Mouse (Mus musculus) heart, embryonic 12.5 days (tissue): ENCODE measurements around the gene Tmem235. TPM values are rescaled to one million over a fixed set of nuclear protein-coding genes. Genes with fewer than 3 reads are reported as not detected.
"Not testable (repeated sequence)": the region's sequence is repeated elsewhere in the genome, so short reads cannot be mapped to it uniquely, and the experiment has no call there.

Experiments
- ATAC-seq: fragments of 200-750 bp; cut with Nextera tagmentation; 2 replicates; pipeline ENCODE4 v1.8.0; 2017; ENCODE audit warnings: moderate TSS enrichment, moderate library complexity; ENCODE audit not compliant: insufficient number of reproducible peaks, low FRiP score
- H3K27ac ChIP-seq: fragments of 300-500 bp; sonication (generic); 2 replicates; pipeline ENCODE4 v1.5.1; 2016; ENCODE audit warnings: mild to moderate bottlenecking, moderate library complexity; ENCODE audit not compliant: poor library complexity, severe bottlenecking
- H3K27me3 ChIP-seq: fragments of 300-500 bp; sonication (generic); replicated peaks from 2 replicates; pipeline ENCODE4 v1.6.1; 2016; ENCODE audit warnings: mild to moderate bottlenecking, moderate library complexity
- H3K36me3 ChIP-seq: fragments of 300-500 bp; sonication (generic); 2 replicates; pipeline ENCODE4 v1.6.1; 2016; ENCODE audit warnings: mild to moderate bottlenecking, moderate library complexity
- H3K4me1 ChIP-seq: fragments of 300-500 bp; sonication (generic); replicated peaks from 2 replicates; pipeline ENCODE4 v1.6.1; 2016; ENCODE audit warnings: mild to moderate bottlenecking
- H3K4me2 ChIP-seq: fragments of 300-500 bp; sonication (generic); 2 replicates; pipeline ENCODE4 v1.6.1; 2016; ENCODE audit warnings: mild to moderate bottlenecking, moderate library complexity
- H3K4me3 ChIP-seq: fragments of 300-500 bp; sonication (generic); 2 replicates; pipeline ENCODE4 v1.5.1; 2016; ENCODE audit warnings: mild to moderate bottlenecking
- H3K9ac ChIP-seq: fragments of 300-500 bp; sonication (generic); 2 replicates; pipeline ENCODE4 v1.6.1; 2016; ENCODE audit warnings: mild to moderate bottlenecking, moderate library complexity
- H3K9me3 ChIP-seq: fragments of 300-500 bp; sonication (generic); replicated peaks from 2 replicates; pipeline ENCODE4 v1.6.1; 2016; ENCODE audit warnings: mild to moderate bottlenecking, moderate library complexity
- WGBS: fragments of 180-500 bp; shearing (Covaris S2); methylation state at CpG from one replicate; pipeline ENCODE4 v1.1.7; 2016; 5-methylcytosine and 5-hydroxymethylcytosine counted together
- polyA plus RNA-seq: library from polyadenylated mRNA; unstranded; fragments of >200 nt; fragmentation: Nextera tagmentation; extraction: Ambion mirVana; gene quantifications from 2 replicates; pipeline ENCODE4 v1.2.1, GENCODE M21; 2016

Tmem235 gene
- polyA plus RNA-seq, 1 experiment from 2014 or later = not detected

DNA sequence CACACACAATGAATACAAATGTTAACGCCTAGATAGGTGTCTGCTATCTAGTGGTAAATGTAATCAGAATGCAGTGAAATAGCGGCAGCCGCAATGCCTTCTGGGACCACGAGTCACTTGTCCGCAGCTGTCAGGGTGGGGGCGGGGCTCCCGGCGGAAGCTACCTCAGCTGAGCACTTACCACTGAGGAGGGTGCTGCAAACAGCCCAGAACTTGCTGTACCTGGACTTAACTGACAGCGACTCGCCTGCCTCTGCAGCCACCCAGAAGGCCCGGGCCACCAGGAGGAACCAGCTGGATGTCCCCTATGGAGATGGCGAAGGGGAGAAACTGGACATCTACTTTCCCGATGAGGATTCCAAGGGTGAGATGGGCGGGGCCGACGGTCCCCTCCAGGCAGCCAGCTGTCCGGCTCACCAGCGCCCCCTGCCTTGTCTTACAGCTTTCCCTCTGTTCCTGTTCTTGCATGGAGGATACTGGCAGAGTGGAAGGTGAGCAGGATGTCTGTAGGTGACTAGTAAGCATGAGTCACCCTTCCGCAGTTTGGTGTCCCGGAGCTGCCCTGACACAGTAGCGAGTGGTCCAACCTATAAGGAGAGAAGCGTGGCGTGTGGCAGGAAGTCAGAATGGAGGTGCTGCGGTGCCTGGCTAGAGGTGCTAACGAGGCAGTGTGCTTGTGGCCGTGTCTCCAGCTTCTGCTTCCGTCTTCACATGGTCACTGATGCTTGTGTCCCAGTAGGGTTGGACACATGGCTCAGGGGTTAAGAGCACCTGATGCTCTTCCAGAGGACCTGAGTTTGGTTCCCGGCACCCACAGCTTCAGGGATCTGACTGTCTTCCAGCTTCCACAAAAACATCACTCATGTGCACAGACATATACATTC is 28.2 kb upstream of the Tmem235 start:
- no peaks in the 10 kb centered on the region for H3K9me3 ChIP-seq
- peaks cover 52% of the 10 kb centered on the region for H3K4me1 ChIP-seq
- H3K9ac ChIP-seq = 0 out of 2 replicates have a peak overlapping the region, but pooled peaks have one; percentile 26
- peak; percentile 82 for ATAC-seq
- H3K27me3 ChIP-seq = no peaks in the 10 kb centered on the region
- H3K4me2 ChIP-seq = peak overlapping the region; percentile 59
- 21% methylated on average over 28 of the region's 28 CpGs for WGBS
- no peak overlapping the region; the same call in 1 of the 2 replicates for H3K27ac ChIP-seq
- H3K4me3 ChIP-seq = peak overlapping the region; percentile 31
- peaks cover 4% of the 10 kb centered on the region; the same call in 1 of the 2 replicates for H3K36me3 ChIP-seq

- H3K27ac ChIP-seq, ATAC-seq: not testable (repeated sequence)
- WGBS = 83% methylated on average over 6 of the region's 6 CpGs
These were observed 27.0 kb upstream of the Tmem235 start for GRCm38 (mm10) chr11:117833509-117833908.

DNA sequence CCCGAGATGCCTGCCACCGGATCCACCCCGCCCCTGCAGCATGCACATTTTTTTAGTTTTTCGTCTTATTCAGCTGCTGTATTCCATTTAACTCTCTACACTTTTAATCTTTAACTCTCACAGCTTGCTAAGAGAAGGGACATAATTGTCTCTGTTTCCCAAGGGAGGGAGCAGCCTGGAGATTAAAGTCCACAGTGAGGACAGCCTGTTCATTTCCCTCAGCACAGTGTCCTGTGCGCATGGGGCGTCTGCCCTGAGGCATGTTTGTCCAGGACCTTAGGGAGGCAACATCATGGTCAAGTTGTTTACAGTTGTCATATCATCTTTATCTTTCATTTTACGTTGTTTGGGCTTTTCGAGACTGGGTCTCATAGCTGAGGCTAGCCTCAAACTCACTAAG is 26.5 kb upstream of the Tmem235 start:
- Histone ChIP-seq H3K9me3 (no peaks in the 10 kb centered on the region), H3K4me1 (peaks cover 44% of the 10 kb centered on the region), H3K4me2 (no peak overlapping the region), H3K27me3 (no peaks in the 10 kb centered on the region), H3K36me3 (peaks cover 4% of the 10 kb centered on the region; the same call in 1 of the 2 replicates), H3K27ac (no peak overlapping the region), H3K9ac (no peak overlapping the region), H3K4me3 (no peak overlapping the region)
- no peak for ATAC-seq
- 85% methylated on average over 8 of the region's 8 CpGs for WGBS

More at GRCm38 (mm10) chr11:117833509-117833908, 27.0 kb upstream of the Tmem235 start:
- H3K9me3 ChIP-seq, H3K9ac ChIP-seq, H3K4me3 ChIP-seq, H3K36me3 ChIP-seq, H3K27me3 ChIP-seq, H3K4me2 ChIP-seq: not testable (repeated sequence)
- H3K4me1 ChIP-seq = peaks cover 44% of the 10 kb centered on the region

DNA sequence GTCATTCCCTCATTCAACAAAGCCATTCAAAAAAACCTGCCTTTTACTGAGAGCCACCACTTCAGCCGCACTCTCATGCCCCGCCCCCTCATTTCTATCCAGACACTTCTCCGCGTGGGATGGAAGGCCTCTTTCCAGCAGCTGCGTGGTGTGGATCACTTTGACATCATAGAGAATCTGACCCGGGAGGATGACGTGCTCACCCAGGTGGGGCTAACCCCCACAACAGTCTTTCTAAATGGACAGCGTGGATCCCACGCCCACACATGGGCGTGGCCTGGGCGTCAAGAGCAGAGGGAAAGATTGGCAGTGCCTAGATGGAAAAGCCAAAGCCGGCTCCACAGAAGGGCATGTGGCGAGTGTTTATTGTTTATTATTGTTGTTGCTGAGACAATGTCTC is 24.2 kb upstream of the Tmem235 start:
- Histone ChIP-seq H3K4me1 (peaks cover 37% of the 10 kb centered on the region), H3K4me3 (peak overlapping the region; percentile 15; the same call in 1 of the 2 replicates), H3K9me3 (no peaks in the 10 kb centered on the region), H3K4me2 (peak overlapping the region; percentile 51), H3K36me3 (peaks cover 4% of the 10 kb centered on the region; the same call in 1 of the 2 replicates), H3K27me3 (no peaks in the 10 kb centered on the region), H3K27ac (no peak overlapping the region), H3K9ac (no peak overlapping the region)
- WGBS = 23% methylated on average over 13 of the region's 13 CpGs
- ATAC-seq = peak; percentile 17; the same call in 1 of the 2 replicates

- Histone ChIP-seq H3K4me3 (no peak overlapping the region), H3K27me3 (no peaks in the 10 kb centered on the region), H3K9me3 (no peaks in the 10 kb centered on the region), H3K9ac (no peak overlapping the region), H3K4me1 (peaks cover 29% of the 10 kb centered on the region), H3K36me3 (no peaks in the 10 kb centered on the region), H3K4me2 (no peak overlapping the region), H3K27ac (no peak overlapping the region; the same call in none of the 2 replicates)
- ATAC-seq = peak; percentile 77
- 53% methylated on average over 2 of the region's 2 CpGs for WGBS
These were observed 22.0 kb upstream of the Tmem235 start for GRCm38 (mm10) chr11:117838572-117838971.

DNA sequence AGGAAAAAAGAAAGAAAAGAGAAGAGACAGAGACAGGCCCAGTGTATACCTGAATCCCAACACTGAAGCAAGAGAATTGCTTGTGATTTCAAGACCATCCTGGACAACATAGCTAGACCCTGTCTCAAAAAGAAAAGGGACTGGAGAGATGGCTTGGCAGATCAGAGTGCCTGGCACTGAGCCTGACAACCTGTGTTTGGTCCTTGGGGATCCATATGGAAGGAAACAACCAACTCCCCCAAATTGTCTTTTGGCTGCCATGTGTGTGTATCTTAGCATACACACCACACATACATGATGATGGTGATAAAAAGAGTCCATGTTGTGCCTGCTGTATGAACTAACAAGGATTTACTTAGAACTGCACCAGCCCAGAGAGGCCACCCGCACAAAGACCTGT is 21.5 kb upstream of the Tmem235 start:
- Histone ChIP-seq H3K27ac (no peak overlapping the region; the same call in 1 of the 2 replicates), H3K9me3 (no peaks in the 10 kb centered on the region), H3K4me1 (peaks cover 29% of the 10 kb centered on the region), H3K9ac (no peak overlapping the region), H3K4me3 (no peak overlapping the region), H3K27me3 (no peaks in the 10 kb centered on the region), H3K36me3 (no peaks in the 10 kb centered on the region), H3K4me2 (no peak overlapping the region)
- 79% methylated on average over 1 of the region's 1 CpGs for WGBS
- ATAC-seq = no peak

DNA sequence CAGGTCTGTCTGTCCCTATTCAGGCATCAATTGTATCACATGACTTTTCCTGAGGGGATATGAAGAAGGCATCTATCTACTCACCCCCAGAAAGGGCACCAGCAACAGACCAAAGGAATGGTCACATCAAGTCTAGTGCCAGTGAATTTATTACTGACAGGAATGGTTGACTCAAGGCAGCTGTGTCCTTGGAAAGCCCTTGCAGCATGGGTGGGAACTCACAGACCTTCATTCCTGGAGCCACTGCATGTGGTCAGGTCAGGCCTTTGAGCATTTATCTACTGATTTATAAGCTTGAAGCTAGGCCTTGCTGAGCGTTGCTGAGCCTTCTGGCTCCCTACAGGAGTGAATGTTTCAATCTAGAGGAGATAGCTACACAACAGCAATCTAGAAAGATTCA is 19.6 kb upstream of the Tmem235 start:
- Histone ChIP-seq H3K36me3 (no peaks in the 10 kb centered on the region), H3K27ac (no peak overlapping the region), H3K9ac (no peak overlapping the region), H3K4me2 (no peak overlapping the region), H3K27me3 (no peaks in the 10 kb centered on the region), H3K4me1 (peaks cover 29% of the 10 kb centered on the region), H3K4me3 (no peak overlapping the region), H3K9me3 (no peaks in the 10 kb centered on the region)
- no peak for ATAC-seq
- 46% methylated on average over 1 of the region's 1 CpGs for WGBS

- H3K4me3 ChIP-seq = no peak overlapping the region
- H3K4me1 ChIP-seq = peaks cover 29% of the 10 kb centered on the region
- no peaks in the 10 kb centered on the region for H3K9me3 ChIP-seq
- no peak for ATAC-seq
- H3K27me3 ChIP-seq = no peaks in the 10 kb centered on the region
- 73% methylated on average over 2 of the region's 2 CpGs for WGBS
- no peak overlapping the region for H3K27ac ChIP-seq
- no peak overlapping the region for H3K9ac ChIP-seq
- no peak overlapping the region for H3K4me2 ChIP-seq
- H3K36me3 ChIP-seq = no peaks in the 10 kb centered on the region
These were observed 17.1 kb upstream of the Tmem235 start for GRCm38 (mm10) chr11:117843434-117843833.

DNA sequence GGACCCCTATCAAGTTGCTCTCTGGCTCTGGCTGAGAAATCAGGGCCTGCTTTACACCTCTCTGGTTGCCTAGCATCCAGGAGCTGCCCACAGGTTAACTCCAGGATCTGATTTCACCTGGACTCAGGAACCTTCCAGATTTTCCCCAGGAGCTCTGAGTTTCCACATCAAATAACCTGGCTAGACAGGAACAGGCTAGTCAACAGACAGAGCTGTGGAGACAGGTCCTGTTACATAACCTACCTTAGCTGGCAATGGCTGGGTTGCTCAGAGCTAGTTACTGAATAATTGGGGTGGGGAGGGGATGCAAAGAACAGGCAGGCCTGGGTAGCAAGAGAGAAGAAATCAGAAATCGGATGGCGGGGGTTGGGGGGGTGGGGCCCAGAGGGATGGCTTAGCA is 15.6 kb upstream of the Tmem235 start:
- Histone ChIP-seq H3K4me3 (no peak overlapping the region), H3K27ac (no peak overlapping the region), H3K4me1 (peaks cover 27% of the 10 kb centered on the region), H3K4me2 (no peak overlapping the region), H3K27me3 (no peaks in the 10 kb centered on the region), H3K9ac (no peak overlapping the region), H3K36me3 (no peaks in the 10 kb centered on the region), H3K9me3 (no peaks in the 10 kb centered on the region)
- no peak for ATAC-seq
- 83% methylated on average over 2 of the region's 2 CpGs for WGBS

DNA sequence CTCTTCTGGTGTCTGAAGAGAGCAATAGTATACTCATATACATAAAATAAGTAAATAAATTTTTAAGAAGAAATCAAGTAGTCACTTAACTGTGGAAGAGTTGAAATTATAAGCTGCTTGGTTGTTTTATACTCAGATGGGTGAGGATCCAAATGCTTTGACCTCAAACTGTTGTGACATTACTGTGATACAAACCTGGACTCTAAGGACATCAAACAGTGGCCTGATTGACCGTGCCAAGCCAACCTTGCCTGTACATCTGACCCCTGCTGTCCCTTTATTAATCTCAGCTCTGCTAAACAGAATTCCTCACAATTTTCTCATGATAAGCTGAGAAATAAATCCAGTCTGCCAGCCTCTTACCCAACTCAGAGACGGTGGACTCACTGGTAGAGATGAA is 14.9 kb upstream of the Tmem235 start:
- H3K36me3 ChIP-seq = no peaks in the 10 kb centered on the region
- H3K4me2 ChIP-seq = no peak overlapping the region
- no peak overlapping the region for H3K4me3 ChIP-seq
- H3K4me1 ChIP-seq = peaks cover 28% of the 10 kb centered on the region
- H3K9ac ChIP-seq = no peak overlapping the region
- ATAC-seq = no peak
- H3K27me3 ChIP-seq = no peaks in the 10 kb centered on the region
- H3K9me3 ChIP-seq = no peaks in the 10 kb centered on the region
- no peak overlapping the region for H3K27ac ChIP-seq
- WGBS = 76% methylated on average over 2 of the region's 2 CpGs

DNA sequence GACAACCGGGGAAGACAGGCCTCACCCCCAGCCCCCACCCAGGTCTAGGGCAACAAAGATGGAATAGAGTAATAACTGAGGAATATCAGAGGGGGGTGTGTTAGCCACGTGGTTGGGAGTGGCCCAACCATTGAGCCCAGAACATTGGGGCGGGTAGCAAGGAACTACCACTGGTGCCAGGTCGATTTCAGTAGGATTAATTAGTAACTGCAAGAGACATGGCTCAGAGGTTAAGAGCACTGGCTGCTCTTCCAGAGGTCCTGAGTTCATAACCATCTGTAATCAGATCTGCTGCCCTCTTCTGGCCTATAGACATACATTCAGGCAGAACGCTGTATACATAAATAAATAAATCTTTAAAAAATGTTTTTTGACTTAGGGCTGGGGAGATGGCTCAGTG is 13.9 kb upstream of the Tmem235 start:
- no peak for ATAC-seq
- H3K9ac ChIP-seq = no peak overlapping the region
- peaks cover 5% of the 10 kb centered on the region for H3K36me3 ChIP-seq
- WGBS = 62% methylated on average over 5 of the region's 5 CpGs
- H3K4me1 ChIP-seq = peaks cover 27% of the 10 kb centered on the region
- no peaks in the 10 kb centered on the region for H3K27me3 ChIP-seq
- no peak overlapping the region for H3K4me3 ChIP-seq
- no peaks in the 10 kb centered on the region for H3K9me3 ChIP-seq
- no peak overlapping the region for H3K4me2 ChIP-seq
- no peak overlapping the region for H3K27ac ChIP-seq
